ENCODE assay signal across 21 mouse cellular contexts in the genomic region with DNA sequence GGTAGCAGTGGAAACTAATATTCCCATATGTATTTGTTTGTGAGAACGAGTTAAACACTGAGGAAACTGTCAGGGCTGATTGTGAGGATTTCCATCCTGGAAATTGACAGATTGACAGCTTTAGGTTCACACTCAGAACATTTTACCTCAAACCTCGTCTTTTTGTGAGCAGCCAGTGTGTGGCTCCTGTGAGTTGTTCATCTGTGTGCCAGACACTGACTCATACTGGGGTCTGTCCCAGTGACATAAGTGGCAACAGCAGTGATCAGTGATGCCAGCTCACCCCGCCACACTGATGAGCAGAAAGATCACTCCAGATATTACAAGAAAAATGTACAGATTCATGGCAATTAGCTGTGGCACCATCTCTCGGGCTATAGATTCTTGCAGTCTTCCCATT. TPM values are rescaled to one million over a fixed set of nuclear protein-coding genes. Genes with fewer than 3 reads are reported as not detected.
A peak's percentile ranks its signal among the peaks of the same experiment; 100 is the strongest.
DNase-seq lines count a peak whose midpoint lies in the region; ATAC-seq and TF ChIP-seq lines count a peak whose summit lies in the region.
"Had no signal": no experiment of that assay in that cellular context is flagged by ENCODE, and none has a peak within 500 bp of the region (broad histone marks: within the 10 kb centered on the region; RNA-seq: fewer than 3 reads in every experiment).

No protein-coding gene starts in this region.

- ATAC-seq in midbrain, embryonic 11.5 days (ENCODE audit: low FRiP score), result no peak
- no peak for ATAC-seq in midbrain, embryonic 15.5 days (replicated peaks)
- ATAC-seq in forebrain, embryonic 12.5 days (ENCODE audit: low FRiP score), result no peak
- ATAC-seq: forebrain, postnatal 0 days; inflammation-experienced regulatory T-cells, adult 6 months had no signal

- no peak for TF ChIP-seq RAD21 in MEL (IDR thresholded peaks at IDR 0.05; ENCODE audit: low read depth, low read length)

- 82% methylated on average over 4 of the region's 4 CpGs for whole genome bisulfite sequencing in midbrain, embryonic 11.5 days
- WGBS in midbrain, embryonic 15.5 days, result 78% methylated on average over 4 of the region's 4 CpGs
- WGBS in forebrain, embryonic 12.5 days, result 87% methylated on average over 4 of the region's 4 CpGs

- 0 out of 4 replicates have a peak, but pooled peaks of 1 of the 2 experiments have one; percentile 21 for TF ChIP-seq POLR2A in MEL (IDR thresholded peaks at IDR 0.05; ENCODE audit: control insufficient read depth in 1 of 2, insufficient read depth in 1 of 2, low read depth in 1 of 2, low read length in 2 of 2, poor library complexity in 1 of 2)

- peaks cover 3% of the 10 kb centered on the region; the same call in 1 of the 2 replicates for H3K4me1 ChIP-seq in midbrain, embryonic 11.5 days (ENCODE audit: control insufficient read depth, insufficient read depth, low read length)
- no peaks in the 10 kb centered on the region for H3K4me1 ChIP-seq in midbrain, embryonic 15.5 days
- H3K4me1 ChIP-seq in MEL (ENCODE audit: control insufficient read depth in 1 of 2, insufficient read depth in 2 of 2, low read length in 2 of 2), result peaks cover 35 to 51% of the 10 kb centered on the region in 2 experiments
- H3K4me1 ChIP-seq in forebrain, embryonic 12.5 days, result peaks cover 8% of the 10 kb centered on the region
- H3K4me1 ChIP-seq: hindbrain, embryonic 15.5 days; midbrain, embryonic 12.5 days had no signal

- no peaks in the 10 kb centered on the region for H3K36me3 ChIP-seq in midbrain, embryonic 11.5 days (ENCODE audit: control insufficient read depth, insufficient read depth, low read length)
- no peaks in the 10 kb centered on the region for H3K36me3 ChIP-seq in midbrain, embryonic 15.5 days (replicated peaks)
- H3K36me3 ChIP-seq in MEL (ENCODE audit: control insufficient read depth in 1 of 2, insufficient read depth in 2 of 2, low read length in 2 of 2), result peaks cover 20 to 74% of the 10 kb centered on the region in 2 experiments
- H3K36me3 ChIP-seq in forebrain, embryonic 12.5 days (replicated peaks), result no peaks in the 10 kb centered on the region
- H3K36me3 ChIP-seq: hindbrain, embryonic 10.5 days; hindbrain, embryonic 15.5 days; kidney, embryonic 15.5 days; limb, embryonic 12.5 days; midbrain, embryonic 12.5 days; neural tube, embryonic 13.5 days had no signal

- H3K9me3 ChIP-seq in midbrain, embryonic 11.5 days (ENCODE audit: control insufficient read depth, low read length), result no peaks in the 10 kb centered on the region
- no peaks in the 10 kb centered on the region for H3K9me3 ChIP-seq in midbrain, embryonic 15.5 days
- H3K9me3 ChIP-seq in MEL (replicated peaks; ENCODE audit: insufficient read depth, low read length), result no peaks in the 10 kb centered on the region
- H3K9me3 ChIP-seq in forebrain, embryonic 12.5 days, result no peaks in the 10 kb centered on the region
- H3K9me3 ChIP-seq: hindbrain, embryonic 10.5 days; hindbrain, embryonic 15.5 days; kidney, embryonic 15.5 days; limb, embryonic 12.5 days; midbrain, embryonic 12.5 days; neural tube, embryonic 13.5 days had no signal

- peaks cover 6% of the 10 kb centered on the region; the same call in 1 of the 2 replicates for H3K79me2 ChIP-seq in MEL (ENCODE audit: control insufficient read depth, insufficient read depth, low read length, poor library complexity)

- no peak overlapping the region for H3K27ac ChIP-seq in midbrain, embryonic 11.5 days (ENCODE audit: low read depth, low read length)
- no peak overlapping the region for H3K27ac ChIP-seq in midbrain, embryonic 15.5 days
- peak overlapping the region; percentile 63 for H3K27ac ChIP-seq in MEL (ENCODE audit: control insufficient read depth, low read depth, low read length)
- no peak overlapping the region for H3K27ac ChIP-seq in forebrain, embryonic 12.5 days
- H3K27ac ChIP-seq: hindbrain, embryonic 10.5 days; hindbrain, embryonic 15.5 days; kidney, embryonic 15.5 days; left cerebral cortex, adult 2 months; limb, embryonic 12.5 days; midbrain, embryonic 12.5 days; neural tube, embryonic 13.5 days had no signal

- H3K9ac ChIP-seq in midbrain, embryonic 11.5 days (ENCODE audit: low read length), result no peak overlapping the region
- H3K9ac ChIP-seq in midbrain, embryonic 15.5 days, result no peak overlapping the region
- no peak overlapping the region for H3K9ac ChIP-seq in MEL (ENCODE audit: control insufficient read depth, low read depth, low read length, poor library complexity, severe bottlenecking)
- H3K9ac ChIP-seq in forebrain, embryonic 12.5 days, result no peak overlapping the region
- H3K9ac ChIP-seq: forebrain, postnatal 0 days; hindbrain, embryonic 15.5 days; kidney, embryonic 15.5 days; limb, embryonic 12.5 days; midbrain, embryonic 12.5 days; neural tube, embryonic 13.5 days had no signal

- no peak for TF ChIP-seq EP300 in MEL (IDR thresholded peaks at IDR 0.05; ENCODE audit: low read depth in 1 of 2, low read length in 2 of 2)

- TF ChIP-seq CTCF in MEL (IDR thresholded peaks at IDR 0.05 in 2 of 3, conservative IDR thresholded peaks at IDR 0.05 in 1 of 3; ENCODE audit: control insufficient read depth in 1 of 3, insufficient read depth in 1 of 3, low read depth in 2 of 3, low read length in 3 of 3, poor library complexity in 1 of 3, severe bottlenecking in 1 of 3), result no peak

- H3K4me3 ChIP-seq in midbrain, embryonic 11.5 days (ENCODE audit: low read depth, low read length), result no peak overlapping the region
- no peak overlapping the region for H3K4me3 ChIP-seq in midbrain, embryonic 15.5 days
- H3K4me3 ChIP-seq in MEL (ENCODE audit: control insufficient read depth in 1 of 2, insufficient read depth in 1 of 2, low read depth in 2 of 2, low read length in 2 of 2), result no peak overlapping the region
- H3K4me3 ChIP-seq in forebrain, embryonic 12.5 days (replicated peaks), result no peak overlapping the region
- H3K4me3 ChIP-seq: erythroblast, embryonic 14.5 days; hindbrain, embryonic 10.5 days; hindbrain, embryonic 15.5 days; kidney, embryonic 15.5 days; left cerebral cortex, adult 2 months; limb, embryonic 12.5 days; midbrain, embryonic 12.5 days; neural tube, embryonic 13.5 days had no signal

- H3K4me2 ChIP-seq in midbrain, embryonic 11.5 days, result no peak overlapping the region
- no peak overlapping the region for H3K4me2 ChIP-seq in midbrain, embryonic 15.5 days
- no peak overlapping the region for H3K4me2 ChIP-seq in forebrain, embryonic 12.5 days
- H3K4me2 ChIP-seq: hindbrain, embryonic 15.5 days; kidney, embryonic 15.5 days; limb, embryonic 12.5 days; midbrain, embryonic 12.5 days; neural tube, embryonic 13.5 days had no signal

- peak; percentile 35 to 44 for DNase-seq in cerebellum, postnatal 10 days
- DNase-seq in cerebellum, postnatal 4 days (ENCODE audit: low spot score in 2 of 2), result no peak
- peak; percentile 68 for DNase-seq in midbrain, embryonic 11.5 days (ENCODE audit: low spot score, missing footprints)
- peak; percentile 37 for DNase-seq in MEL (ENCODE audit: low read depth, low spot score)
- DNase-seq: adrenal gland, adult 8-10 months; forebrain, postnatal 0 days; heart, postnatal 14 days; kidney, adult 11 months; kidney, postnatal 25 days; lung, postnatal 36 days had no signal

- H3K27me3 ChIP-seq in midbrain, embryonic 11.5 days (ENCODE audit: control insufficient read depth, insufficient read depth, low read length), result no peaks in the 10 kb centered on the region
- H3K27me3 ChIP-seq in midbrain, embryonic 15.5 days (replicated peaks), result no peaks in the 10 kb centered on the region
- H3K27me3 ChIP-seq in MEL (ENCODE audit: control insufficient read depth in 1 of 2, insufficient read depth in 2 of 2, low read length in 2 of 2), result no peaks in the 10 kb centered on the region
- no peaks in the 10 kb centered on the region for H3K27me3 ChIP-seq in forebrain, embryonic 12.5 days
- H3K27me3 ChIP-seq: hindbrain, embryonic 15.5 days; kidney, embryonic 15.5 days; limb, embryonic 12.5 days; midbrain, embryonic 12.5 days; neural tube, embryonic 13.5 days had no signal

TF ChIP-seq in MEL, 35 proteins besides CTCF, POLR2A, EP300 and RAD21:
- no peak for TF ChIP-seq TAL1 (IDR thresholded peaks at IDR 0.05; ENCODE audit: low read length)
- no peak for TF ChIP-seq MAFK (IDR thresholded peaks at IDR 0.05; ENCODE audit: borderline replicate concordance, low read depth, low read length)
- TF ChIP-seq MXI1 (IDR thresholded peaks at IDR 0.05; ENCODE audit: low read depth, low read length), result no peak
- no peak for TF ChIP-seq POLR2AphosphoS2 (IDR thresholded peaks at IDR 0.05; ENCODE audit: low read length)
- no peak for TF ChIP-seq USF2 (IDR thresholded peaks at IDR 0.05; ENCODE audit: borderline replicate concordance in 1 of 2, insufficient read depth in 1 of 2, low read depth in 1 of 2, low read length in 2 of 2)

RNA-seq across cellular contexts. Expression of gene Dapp1, which starts 21.9 kb away (rescaled TPM):
- polyA plus RNA-seq in midbrain, embryonic 11.5 days (2014; fragmentation: Nextera tagmentation; extraction: Ambion mirVana), result 3.2 and 3.4 TPM in 2 replicates
- 1.0 and 1.4 TPM in 2 replicates for polyA plus RNA-seq in midbrain, embryonic 15.5 days (2015; fragmentation: Nextera tagmentation; extraction: Ambion mirVana)
- total RNA-seq in MEL (2012; rRNA removed), result 45.7 and 59.0 TPM in 2 replicates
- polyA plus RNA-seq in MEL (2012; ENCODE audit: insufficient read depth in 1 of 2, insufficient read length in 2 of 2, low read depth in 1 of 2, low replicate concordance in 2 of 2, missing spikeins in 1 of 2), result 10 to 100 TPM; 67.3 to 91.5 TPM
- polyA plus RNA-seq in forebrain, embryonic 12.5 days (2016; fragmentation: Nextera tagmentation; extraction: Ambion mirVana), result 3.8 and 5.5 TPM in 2 replicates

RNA-seq across cellular contexts. Expression of gene Lamtor3, which starts 41.1 kb away (rescaled TPM):
- polyA plus RNA-seq in midbrain, embryonic 11.5 days (2014; fragmentation: Nextera tagmentation; extraction: Ambion mirVana), result 98.7 and 106 TPM in 2 replicates
- 133 and 134 TPM in 2 replicates for polyA plus RNA-seq in midbrain, embryonic 15.5 days (2015; fragmentation: Nextera tagmentation; extraction: Ambion mirVana)
- total RNA-seq in MEL (2012; rRNA removed), result 73.3 and 77.5 TPM in 2 replicates
- 10 to 100 TPM in 1 of 2 experiments, not detected in 1; 88.3 TPM for polyA plus RNA-seq in MEL (2012; ENCODE audit: insufficient read depth in 1 of 2, insufficient read length in 2 of 2, low read depth in 1 of 2, low replicate concordance in 2 of 2, missing spikeins in 1 of 2)
- polyA plus RNA-seq in forebrain, embryonic 12.5 days (2016; fragmentation: Nextera tagmentation; extraction: Ambion mirVana), result 103 and 106 TPM in 2 replicates

Comparison
In these comparisons a context has a peak if more than half of its experiments do, and no peak if none do; other contexts are left out.
1. DNase-seq: peak in cerebellum, postnatal 10 days (2 of 2), midbrain, embryonic 11.5 days (single experiment) and MEL (single experiment); none in cerebellum, postnatal 4 days (0 of 2).
2. RNA of gene Dapp1, which starts 21.9 kb away (polyA plus RNA-seq): 67.3 to 91.5 TPM in MEL; 3.8 to 5.5 TPM in forebrain, embryonic 12.5 days, 3.2 to 3.4 TPM in midbrain, embryonic 11.5 days and 1.0 to 1.4 TPM in midbrain, embryonic 15.5 days; every median in the first group is over 10 times any median in the second.